Mouse (Mus musculus) neural tube, embryonic 11.5 days (tissue): ENCODE measurements around the gene Olfr17. TPM values are rescaled to one million over a fixed set of nuclear protein-coding genes. Genes with fewer than 3 reads are reported as not detected.

Experiments
- polyA plus RNA-seq: library from polyadenylated mRNA; unstranded; fragments of >200 nt; fragmentation: Nextera tagmentation; extraction: Ambion mirVana; gene quantifications from 2 replicates; pipeline ENCODE4 v1.2.1, GENCODE M21; 2014

The Olfr17 gene
- polyA plus RNA-seq, 1 experiment from 2014 or later, result not detected

Other genes starting within 250 kb of the Olfr17 start
- not detected in 2 replicates for gene Olfr703, start 249.9 kb upstream of the Olfr17 start, polyA plus RNA-seq
- gene Olfr704, start 230.0 kb upstream of the Olfr17 start, polyA plus RNA-seq, result not detected in 2 replicates
- gene Olfr705, start 216.3 kb upstream of the Olfr17 start, polyA plus RNA-seq, result not detected in 2 replicates
- gene Olfr706, start 205.1 kb upstream of the Olfr17 start, polyA plus RNA-seq, result not detected in 2 replicates
- not detected in 2 replicates for gene Olfr707, start 192.0 kb upstream of the Olfr17 start, polyA plus RNA-seq
- not detected in 2 replicates for gene Olfr1532-ps1, start 185.2 kb upstream of the Olfr17 start, polyA plus RNA-seq
- not detected in 2 replicates for gene Olfr709-ps1, start 161.0 kb upstream of the Olfr17 start, polyA plus RNA-seq
- not detected in 2 replicates for gene Olfr710, start 144.9 kb upstream of the Olfr17 start, polyA plus RNA-seq
- gene Olfr6, start 129.3 kb upstream of the Olfr17 start, polyA plus RNA-seq, result not detected in 2 replicates
- not detected in 2 replicates for gene Olfr711, start 117.8 kb upstream of the Olfr17 start, polyA plus RNA-seq
- not detected in 2 replicates for gene Olfr2, start 87.1 kb upstream of the Olfr17 start, polyA plus RNA-seq
- not detected in 2 replicates for gene Olfr713, start 62.0 kb upstream of the Olfr17 start, polyA plus RNA-seq
- gene Olfr714, start 22.2 kb upstream of the Olfr17 start, polyA plus RNA-seq, result not detected in 2 replicates
- not detected in 2 replicates for gene Olfr715b, start 17.1 kb downstream of the Olfr17 start, polyA plus RNA-seq
- gene Olfr715, start 37.9 kb downstream of the Olfr17 start, polyA plus RNA-seq, result not detected in 2 replicates
- gene Olfr716, start 45.1 kb downstream of the Olfr17 start, polyA plus RNA-seq, result not detected in 2 replicates
- gene Nlrp14, start 73.8 kb downstream of the Olfr17 start, polyA plus RNA-seq, result not detected in 2 replicates
- gene Rbmxl2, start 116.2 kb downstream of the Olfr17 start, polyA plus RNA-seq, result not detected in 2 replicates